Mouse (Mus musculus): ENCODE measurements around the gene Lrrc49.

Gene Lrrc49

DNA sequence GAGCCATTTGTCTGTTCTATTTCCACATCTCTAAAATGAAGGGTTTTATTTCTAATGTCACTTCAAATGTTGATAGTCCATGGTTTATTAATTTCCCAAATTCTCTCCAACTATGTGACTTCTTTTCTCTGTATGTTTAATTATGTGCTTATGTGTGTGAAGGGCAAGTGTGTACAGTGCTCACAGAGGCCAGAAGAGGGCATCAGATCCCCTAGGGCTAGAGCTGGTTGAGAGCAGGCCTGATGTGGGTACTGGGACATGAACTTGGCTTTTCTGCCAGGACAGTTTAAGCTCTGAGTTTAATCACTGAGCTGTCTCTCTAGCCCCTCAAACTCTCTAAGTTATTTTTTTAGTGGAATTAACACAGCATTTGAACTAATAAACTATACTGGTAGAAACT, 13.2 kb downstream of the Lrrc49 start:
- DNase-seq (ENCODE audit: low spot score), result no peak

DNA sequence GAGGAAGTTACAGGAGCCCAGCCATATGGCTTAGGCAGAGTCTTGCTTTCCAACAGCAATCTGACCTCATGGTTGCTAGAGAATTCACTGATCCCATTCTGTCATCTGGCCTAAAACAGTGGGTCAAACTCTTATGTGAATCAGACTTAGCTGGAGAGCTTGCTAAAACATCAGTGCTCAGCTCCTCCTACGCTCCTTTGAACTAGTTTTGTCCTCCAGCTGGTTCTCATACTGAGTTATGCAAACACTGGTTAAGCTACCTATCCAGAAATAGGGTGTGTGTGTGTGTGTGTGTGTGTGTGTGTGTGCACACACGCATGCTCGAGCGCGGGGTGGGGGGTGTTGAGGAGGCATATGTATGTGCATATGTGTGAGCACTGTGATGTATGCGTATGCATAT, 15.4 kb downstream of the Lrrc49 start:
- no peak for DNase-seq (ENCODE audit: low spot score)

DNA sequence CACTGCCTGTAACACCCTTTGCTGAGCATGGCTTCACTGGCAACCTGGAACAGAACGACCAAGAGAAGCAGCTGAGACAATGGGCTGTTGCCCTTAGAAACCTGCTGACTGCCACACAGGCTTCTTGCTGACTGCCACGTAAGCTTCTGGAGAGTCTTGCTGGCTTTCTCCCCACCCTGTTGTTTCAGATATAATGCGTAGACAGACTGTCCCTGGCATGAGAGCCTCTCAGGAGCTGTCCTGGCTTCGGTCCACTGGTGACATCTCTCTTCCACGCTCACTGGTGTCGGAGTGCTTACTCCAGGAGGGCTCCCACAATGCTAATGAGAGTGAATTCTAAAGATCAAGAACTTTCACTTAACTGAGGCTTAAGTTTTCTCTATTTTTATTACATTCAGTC, 19.1 kb downstream of the Lrrc49 start:
- no peak for DNase-seq (ENCODE audit: low spot score)

DNA sequence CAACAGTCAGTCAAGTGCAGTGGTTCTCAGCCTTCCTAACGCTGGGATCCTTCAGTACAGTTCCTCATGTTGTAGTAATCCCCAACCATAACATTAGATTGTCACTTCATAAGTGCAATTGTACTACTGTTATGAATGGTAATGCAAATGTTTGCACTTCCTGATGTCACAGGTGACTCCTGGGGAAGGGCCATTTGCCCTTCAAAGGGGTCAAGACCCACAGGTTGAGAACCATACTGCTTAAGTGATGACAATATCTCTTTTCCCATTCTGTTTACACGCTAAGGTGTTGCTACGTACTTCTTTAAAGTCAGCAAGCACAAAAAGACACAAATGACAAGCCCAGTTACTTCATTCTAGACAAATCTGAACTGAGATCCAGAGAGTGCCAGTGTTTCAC, 22.4 kb downstream of the Lrrc49 start:
- no peak for DNase-seq (ENCODE audit: low spot score)

DNA sequence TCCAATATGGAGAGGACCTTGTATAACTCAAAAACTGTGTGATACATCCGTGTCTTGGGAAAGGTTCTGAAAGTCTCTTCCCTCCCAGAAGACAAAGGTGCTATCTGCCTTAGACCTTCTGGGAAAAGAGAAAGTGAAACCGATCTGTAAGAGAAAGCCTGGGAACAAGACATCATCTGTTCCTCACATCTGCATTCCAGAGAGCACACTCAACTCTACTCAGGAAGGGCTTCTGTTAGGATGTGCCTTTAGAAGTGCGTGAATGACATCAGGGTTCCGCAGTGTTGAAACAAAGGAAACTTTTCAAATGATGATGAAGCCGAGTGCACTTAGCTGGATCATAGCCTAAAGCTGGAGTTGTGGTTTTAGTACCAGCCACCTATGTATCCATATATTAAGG, 23.1 kb downstream of the Lrrc49 start:
- no peak for DNase-seq (ENCODE audit: low spot score)

DNA sequence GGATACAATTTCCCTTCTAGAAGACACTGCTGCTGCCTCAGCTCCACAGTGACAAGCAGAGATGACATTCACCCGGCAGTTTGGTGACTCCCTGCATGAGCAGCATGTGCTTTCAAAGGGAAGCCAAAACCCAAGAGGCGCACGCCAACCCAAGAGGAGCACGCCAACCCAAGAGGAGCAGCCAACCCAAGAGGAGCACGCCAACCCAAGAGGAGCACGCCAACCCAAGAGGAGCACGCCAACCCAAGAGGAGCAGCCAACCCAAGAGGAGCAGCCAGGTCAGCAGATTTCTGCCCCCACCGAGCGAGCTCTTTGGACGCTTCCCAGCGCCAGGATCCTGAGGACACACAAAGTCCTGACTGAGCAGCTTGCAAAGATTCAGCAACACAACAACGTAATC, 23.6 kb downstream of the Lrrc49 start:
- peak; percentile 40 for DNase-seq (ENCODE audit: low spot score)

DNA sequence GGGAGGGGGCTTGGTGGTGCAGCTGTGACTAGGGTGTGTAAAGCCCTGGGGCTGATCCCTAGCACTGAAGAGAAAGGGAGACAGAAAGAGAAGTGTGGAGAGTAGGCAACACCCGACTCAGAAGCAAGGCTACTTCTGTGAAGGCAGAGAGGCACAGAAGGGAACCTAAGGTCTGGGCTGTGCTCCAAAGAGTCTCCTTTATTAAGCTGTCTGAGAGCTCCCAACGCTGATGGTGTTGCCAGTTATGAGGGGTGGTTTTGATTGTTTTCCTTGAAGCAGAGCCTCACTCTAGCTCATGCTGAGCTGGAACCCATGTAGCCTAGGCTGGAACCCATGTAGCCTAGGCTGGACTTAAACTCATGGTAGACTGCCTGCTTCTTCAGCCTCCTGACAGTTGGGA, 25.0 kb downstream of the Lrrc49 start:
- no peak for DNase-seq (ENCODE audit: low spot score)

DNA sequence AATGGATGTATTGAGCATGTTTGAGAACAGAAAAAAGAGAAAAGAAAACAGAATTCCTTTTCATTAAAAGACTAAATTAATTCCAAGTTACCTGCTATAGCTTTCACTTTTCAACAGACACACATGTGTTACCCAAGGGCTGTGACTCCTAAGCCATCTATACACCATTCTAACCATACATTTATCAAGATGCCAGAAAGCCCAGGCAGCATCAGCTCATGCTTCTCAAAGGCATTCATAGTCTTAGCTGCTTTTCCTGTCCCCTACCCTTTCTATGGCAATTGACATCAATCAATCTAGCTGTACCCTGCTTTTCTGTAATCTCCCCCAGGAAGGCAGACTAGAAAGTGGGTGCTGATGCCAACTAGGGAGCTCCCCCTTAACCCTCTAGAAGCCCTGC, 34.4 kb downstream of the Lrrc49 start:
- DNase-seq (ENCODE audit: low spot score), result no peak

DNA sequence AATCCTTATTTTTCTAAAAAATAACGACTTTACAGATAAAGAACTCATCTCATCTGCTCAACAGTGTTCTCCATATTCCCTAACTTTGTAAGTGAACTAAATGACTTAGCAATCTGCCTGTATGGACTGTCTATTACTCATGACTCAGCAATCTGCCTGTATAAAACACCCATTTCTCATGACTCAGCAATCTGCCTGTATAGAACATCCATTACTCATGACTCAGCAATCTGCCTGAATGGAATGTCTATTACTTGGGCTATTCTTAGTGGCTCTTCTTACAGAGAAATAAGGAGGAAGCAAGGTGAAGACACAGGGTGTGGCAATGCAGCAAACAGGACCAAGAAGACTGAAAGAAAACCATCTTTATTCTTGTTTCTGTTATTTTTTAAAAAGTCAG, 34.8 kb downstream of the Lrrc49 start:
- no peak for DNase-seq (ENCODE audit: low spot score)

DNA sequence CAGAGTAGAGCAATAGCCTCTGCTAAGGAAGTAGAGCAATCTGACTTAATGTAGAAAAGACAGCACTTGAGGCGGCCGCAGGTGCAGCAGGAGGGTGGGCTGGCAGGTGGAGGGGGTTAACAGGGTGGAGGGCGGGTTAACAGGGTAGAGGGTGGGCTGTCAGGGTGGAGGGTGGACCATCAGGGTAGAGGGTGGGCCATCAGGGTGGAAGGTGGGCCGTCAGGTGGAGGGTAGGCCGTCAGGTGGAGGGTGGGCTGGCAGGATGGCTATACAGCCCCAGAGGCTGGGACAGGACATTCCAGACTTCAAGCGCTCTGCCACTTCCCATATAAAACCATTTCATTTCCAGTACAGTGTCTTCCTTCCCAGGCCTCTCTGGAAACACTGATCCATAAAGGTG, 37.7 kb downstream of the Lrrc49 start:
- no peak for DNase-seq (ENCODE audit: low spot score)

DNA sequence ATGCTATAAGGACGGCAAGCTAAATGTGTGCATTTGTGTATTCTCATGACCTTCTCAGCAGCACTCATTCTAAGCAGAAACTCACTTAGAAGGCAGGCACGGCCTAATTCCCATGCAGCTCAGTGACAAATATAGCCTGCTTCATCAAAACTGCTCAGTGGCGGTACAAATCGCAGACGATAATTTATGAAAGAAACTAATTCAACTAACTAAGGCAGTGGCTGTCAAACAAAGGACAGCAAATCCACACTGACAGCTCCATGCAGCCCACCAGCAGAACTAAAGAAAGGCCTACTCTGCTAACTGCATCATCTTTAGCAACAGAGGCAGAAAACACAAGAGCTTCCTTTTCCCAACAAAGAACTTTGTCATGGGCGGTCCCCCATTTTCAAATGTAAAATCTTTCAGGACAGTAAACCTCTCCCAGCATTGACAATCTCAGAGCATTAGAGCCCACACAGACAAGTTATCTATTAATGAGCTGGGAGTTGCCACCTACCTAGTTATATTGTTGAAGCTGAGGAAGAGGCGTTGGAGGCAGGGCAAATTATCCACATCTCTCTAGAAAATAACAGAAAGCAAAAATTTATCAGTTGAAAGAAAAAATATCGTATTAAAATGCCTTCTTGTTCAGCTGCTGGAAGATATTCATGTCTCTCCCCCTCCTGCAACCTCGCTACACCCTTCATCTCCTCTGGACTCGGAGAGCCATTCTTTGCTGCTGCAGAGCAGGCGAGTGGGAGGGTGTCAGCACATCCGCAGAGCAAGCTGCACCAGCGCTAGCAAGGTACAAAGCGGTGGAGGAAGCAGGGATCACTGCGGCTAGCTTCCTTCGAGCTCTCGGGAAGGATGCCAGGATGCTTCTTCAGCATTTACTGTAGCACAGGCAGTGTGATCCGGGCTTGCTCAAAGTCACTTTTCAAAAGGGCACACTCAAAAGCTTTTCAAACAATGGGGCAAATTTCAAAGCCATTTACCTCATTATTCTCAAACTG, 38.7 kb downstream of the Lrrc49 start:
- DNase-seq (ENCODE audit: low spot score), result peak; percentile 54

DNA sequence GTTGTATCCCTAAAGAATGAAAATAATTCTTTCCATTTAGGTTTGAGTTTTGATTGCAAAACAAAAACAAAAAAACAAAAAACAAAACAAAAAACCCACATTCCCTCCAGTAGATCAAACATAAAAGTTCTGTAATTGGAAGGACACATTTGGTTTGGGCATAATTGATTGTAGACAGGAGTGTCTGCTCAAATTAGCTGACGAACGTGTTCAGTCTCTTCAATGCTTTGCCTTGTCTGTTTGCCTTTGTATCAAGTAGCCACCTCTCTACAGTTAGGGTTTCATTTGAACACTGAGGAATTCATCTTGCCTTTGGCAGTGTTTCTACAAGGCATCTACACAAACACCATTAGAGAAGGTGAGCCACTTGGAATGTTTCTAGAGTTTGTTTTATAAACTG, 54.4 kb downstream of the Lrrc49 start:
- no peak for DNase-seq (ENCODE audit: low spot score)

DNA sequence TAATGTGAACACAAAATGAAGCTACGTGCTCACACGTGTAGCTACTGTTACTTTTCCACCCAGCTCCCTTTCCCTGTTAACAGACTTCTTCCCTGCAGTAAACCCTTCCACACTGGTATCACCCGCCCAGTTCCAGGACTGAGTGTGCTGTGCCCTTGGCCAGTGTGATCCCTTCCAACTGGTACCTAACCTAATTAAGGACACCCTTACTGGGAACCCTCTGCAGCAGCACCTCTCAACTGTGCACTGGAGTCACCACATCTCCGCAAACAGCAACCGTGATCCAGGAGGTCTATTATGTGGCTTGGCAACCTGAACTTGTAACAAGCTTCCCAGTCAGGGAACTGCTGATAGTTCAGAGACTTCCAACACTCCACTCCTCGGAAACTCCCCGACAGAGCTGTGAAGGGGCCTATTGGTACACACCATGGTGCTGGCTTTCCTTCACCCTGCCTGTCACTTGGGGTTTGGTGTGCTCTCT, 61.6 kb downstream of the Lrrc49 start:
- no peak for DNase-seq (ENCODE audit: low spot score)

DNA sequence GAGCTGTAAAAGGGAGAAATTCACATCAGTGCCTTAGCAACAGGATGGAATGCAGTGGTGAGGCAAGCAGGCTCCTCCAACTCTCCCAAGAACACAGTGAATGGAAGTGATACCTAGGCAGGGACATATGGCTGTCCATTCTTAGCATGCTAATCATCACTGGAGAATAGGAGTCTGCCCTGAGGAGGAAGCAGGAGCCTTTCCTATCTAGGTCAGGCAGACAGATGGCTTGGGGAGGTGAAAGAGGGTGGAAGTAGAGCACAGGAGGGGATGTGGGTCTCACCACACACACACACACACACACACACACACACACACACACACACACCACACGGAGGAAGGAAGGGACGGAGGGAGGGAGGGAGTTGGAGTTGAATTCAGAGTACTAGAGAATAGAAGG, 62.1 kb downstream of the Lrrc49 start:
- DNase-seq (ENCODE audit: low spot score), result no peak

DNA sequence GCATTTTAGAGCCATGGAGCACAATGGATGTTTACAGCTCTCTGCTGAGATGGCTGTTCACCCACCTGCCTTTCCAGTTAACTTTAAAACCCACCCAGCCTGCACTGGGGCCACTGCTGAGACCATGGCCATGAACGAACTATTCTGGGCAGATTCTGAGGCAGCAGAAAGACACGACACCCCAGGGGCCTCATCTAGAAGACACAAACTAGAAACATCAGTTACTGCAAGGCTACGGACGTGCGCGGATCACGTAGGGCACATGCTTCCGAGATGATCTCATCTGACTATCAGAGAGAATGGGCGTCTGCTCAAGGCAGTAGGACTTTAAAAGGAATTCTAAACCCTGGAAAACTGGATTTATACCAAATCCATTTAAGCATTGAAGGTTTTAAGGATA, 71.0 kb downstream of the Lrrc49 start:
- DNase-seq (ENCODE audit: low spot score), result no peak

DNA sequence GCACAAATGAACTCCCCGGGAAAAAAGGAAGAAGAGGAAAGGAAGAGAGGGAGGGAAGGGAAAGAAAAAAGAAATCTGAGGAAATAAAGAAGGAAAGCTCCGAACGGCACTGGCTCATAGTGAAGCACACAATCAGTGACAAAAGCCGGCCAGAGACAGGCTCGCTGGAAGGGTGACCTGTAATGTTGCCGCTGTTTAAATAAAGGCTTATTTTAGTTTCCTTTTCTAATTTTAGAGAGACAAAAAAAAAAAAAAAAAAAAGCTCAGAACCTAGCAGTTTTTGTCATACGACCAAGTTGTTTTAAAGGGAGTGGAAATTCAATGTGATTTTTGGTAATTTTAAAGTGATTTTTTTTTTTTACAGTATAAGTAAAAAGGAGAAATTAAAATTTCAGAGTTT, 71.6 kb downstream of the Lrrc49 start:
- DNase-seq (ENCODE audit: low spot score), result no peak

DNA sequence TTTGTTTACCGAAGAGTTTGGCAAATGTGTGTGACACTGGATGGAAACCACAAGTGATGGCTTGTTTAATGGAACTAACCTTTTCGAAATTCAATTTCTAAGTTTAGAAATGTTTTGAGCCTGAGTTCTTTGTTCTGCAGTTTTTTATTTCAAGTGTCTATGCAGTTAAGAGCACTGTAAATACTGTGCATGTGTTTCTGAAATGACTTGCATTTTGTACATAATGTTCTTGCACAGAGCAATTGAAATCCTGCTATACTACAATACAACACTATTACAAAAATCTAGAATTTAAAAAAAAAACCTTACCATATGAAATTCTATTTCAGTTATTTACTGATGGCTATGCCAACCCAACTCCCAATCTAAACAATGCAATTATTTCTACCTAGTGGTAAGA, 75.7 kb downstream of the Lrrc49 start:
- no peak for DNase-seq (ENCODE audit: low spot score)

DNA sequence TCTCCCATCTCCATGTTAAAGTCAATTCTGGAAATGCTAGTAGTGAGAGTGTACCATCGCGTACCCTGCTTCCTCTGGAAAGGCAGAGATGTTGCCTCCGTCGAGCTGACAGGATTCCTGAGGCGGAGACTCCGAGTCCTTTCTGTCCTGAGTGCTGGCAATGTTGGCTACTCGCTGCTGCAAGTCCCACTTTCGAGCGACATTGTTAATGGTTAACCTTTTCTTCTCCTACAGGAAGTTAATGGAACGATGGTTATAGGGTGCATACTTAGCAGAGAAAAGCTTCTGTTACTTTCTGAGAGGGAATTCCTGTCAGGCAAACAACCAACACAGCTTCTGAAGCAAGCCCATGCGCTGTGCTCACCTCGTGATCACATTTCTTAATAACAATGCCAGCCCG, 77.8 kb downstream of the Lrrc49 start:
- DNase-seq (ENCODE audit: low spot score), result no peak

DNA sequence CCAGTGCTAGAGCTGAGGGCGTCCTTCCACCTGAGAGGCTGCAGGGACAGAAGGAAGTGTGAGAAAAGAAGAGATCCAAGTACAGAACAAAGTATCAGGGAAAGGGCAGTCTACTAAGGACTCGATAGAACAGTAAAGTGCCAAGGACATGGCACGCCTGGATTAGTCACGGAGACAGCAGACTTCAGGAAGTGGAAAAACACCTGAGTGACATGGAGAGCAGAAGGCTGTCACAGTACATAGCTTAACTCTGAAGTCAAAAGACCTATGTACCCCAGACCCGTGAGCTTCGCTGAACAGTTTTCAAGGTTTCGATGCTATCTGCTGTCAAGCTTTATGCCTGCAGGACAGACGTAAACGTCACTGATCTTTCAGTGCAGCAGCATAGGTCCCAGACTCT, 79.1 kb downstream of the Lrrc49 start:
- no peak for DNase-seq (ENCODE audit: low spot score)

DNA sequence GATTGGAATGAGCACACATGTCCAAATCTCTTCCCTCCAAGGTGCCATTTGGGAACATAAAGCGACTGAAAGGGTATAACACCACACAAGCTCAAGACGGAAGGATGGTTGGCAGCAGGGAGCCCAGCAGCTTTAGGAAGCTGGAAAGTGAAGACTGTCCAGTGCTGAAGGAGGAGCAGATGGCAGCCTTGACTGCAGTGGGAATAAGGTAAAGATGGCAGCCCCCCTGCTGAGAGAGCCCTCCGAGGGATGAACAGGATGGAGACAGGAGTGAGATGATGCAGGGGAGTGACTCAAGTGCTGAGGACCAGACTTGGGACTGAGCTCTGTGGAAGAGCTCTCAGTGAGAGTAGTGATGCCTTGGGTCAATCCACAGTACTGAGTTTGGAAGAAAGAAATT, 79.9 kb downstream of the Lrrc49 start:
- no peak for DNase-seq (ENCODE audit: low spot score)

DNA sequence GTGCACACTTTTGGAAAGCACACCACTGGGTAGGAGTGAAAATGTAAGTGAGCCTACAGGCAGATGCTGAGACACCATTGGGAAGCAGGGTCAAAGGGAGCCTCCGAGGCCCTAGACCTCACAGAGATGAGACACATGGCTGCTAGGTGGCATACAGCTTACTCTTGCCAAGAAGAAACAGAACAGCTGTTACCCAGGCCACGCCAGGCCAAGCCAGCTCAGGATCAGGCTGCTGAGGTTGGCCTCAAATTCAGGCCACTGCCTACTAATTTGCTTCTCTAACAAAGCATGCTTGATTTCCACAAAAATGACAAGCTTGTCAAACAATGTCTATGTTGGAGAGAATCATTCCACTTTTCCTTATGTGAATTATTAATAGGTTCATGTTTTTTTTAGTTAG, 83.0 kb downstream of the Lrrc49 start:
- no peak for DNase-seq (ENCODE audit: low spot score)

DNA sequence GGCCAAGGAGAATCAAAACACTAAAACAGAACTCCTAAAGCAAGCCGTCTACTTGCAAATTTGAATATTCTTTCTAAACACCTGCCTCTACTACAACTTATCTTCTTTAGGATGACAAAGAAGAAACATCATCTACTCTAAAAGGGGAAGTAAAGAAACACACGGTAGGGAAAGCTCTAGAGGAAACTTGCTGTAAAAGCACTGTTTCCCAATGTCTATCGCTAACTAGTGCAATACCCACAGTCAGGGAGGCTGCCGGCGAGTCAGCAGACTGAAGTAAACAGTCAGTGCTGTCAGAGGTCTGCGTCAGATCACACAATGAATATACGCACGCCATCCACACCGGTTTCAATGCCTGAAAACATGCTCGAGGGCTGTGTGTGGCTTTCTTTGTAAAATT, 86.0 kb downstream of the Lrrc49 start:
- DNase-seq (ENCODE audit: low spot score), result no peak

DNA sequence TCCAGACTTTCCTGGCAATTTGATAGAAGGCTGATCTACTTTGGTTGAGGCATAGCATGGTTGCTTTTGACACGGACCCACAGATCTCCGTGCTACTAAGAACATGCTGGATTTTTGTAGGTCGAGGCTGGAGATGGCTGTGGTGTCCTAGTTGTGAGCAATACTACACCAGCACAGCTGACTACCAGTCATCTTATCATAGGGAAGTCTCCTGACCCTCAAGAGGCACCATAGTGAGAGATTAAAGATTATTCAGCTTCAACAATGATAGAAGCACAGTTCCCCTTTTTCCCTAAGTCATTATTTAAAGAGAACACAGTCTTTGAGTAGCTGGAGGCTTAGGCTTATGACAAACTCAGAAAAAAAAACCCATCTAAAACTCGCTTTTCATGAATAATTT, 87.7 kb downstream of the Lrrc49 start:
- DNase-seq (ENCODE audit: low spot score), result no peak

DNA sequence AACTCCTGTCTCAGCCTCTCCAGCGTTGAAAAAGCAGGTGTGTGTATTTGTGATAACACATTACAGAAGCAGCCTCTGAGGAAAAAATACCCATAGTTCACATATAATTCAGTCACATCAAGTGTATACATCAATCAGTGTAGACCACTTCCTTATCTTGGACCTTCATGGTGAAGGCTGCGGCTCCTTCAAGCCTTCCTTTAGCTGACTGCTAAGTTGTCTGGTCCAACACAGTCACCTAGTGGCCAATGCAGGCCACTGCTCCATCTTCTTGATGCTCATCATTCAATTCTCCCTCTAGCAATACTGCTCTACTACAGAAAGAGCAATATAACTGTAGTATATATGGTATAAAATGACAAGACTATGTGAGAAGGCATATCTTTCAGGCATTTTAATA, 88.5 kb downstream of the Lrrc49 start:
- peak; percentile 34 for DNase-seq (ENCODE audit: low spot score)
